Mouse (Mus musculus): ENCODE measurements around the gene Adora3.

GRCm38 (mm10) chr3:105901468-105901867 is 30.8 kb downstream of the Adora3 start:
- TF ChIP-seq POLR2A (IDR thresholded peaks at IDR 0.05; ENCODE audit: insufficient read depth, low read depth, low read length) (no peak), CTCF (IDR thresholded peaks at IDR 0.05) (no peak), EP300 (IDR thresholded peaks at IDR 0.05; ENCODE audit: insufficient read depth, low read depth, low read length) (no peak)

Measured in heart, adult 2 months (tissue).